Mouse (Mus musculus) megakaryocyte progenitor cell, adult 5-6 weeks (primary cell): ENCODE data around the gene Chrne. TPM values are rescaled to one million over a fixed set of nuclear protein-coding genes. Genes with fewer than 3 reads are reported as not detected.

Experiments
- ATAC-seq: replicated peaks from 2 replicates; pipeline ENCODE4 v1.8.0; 2016; ENCODE audit warnings: mild to moderate bottlenecking, moderate TSS enrichment, inconsistent platforms; ENCODE audit not compliant: poor library complexity
- total RNA-seq, 2 experiments: library from RNA; stranded (forward) in 1 of 2; stranded (reverse) in 1 of 2; fragments of 157-497, 149-512 nt in 1 of 2; fragments of 200-1000 nt in 1 of 2; gene quantifications; 2 replicates each; pipeline versions ENCODE4 v1.2.3 to v1.2.4; 2015 to 2017

Chrne gene
- not detected in 2 replicates for total RNA-seq (2015)
- 0.17 TPM in 1 of 2 replicates, not detected in the other for total RNA-seq (2017)

- no peak for ATAC-seq
Observed at GRCm38 (mm10) chr11:70619101-70619500, at the start of gene Chrne. TSS of gene Chrne (minus strand) at chr11:70619216.

DNA sequence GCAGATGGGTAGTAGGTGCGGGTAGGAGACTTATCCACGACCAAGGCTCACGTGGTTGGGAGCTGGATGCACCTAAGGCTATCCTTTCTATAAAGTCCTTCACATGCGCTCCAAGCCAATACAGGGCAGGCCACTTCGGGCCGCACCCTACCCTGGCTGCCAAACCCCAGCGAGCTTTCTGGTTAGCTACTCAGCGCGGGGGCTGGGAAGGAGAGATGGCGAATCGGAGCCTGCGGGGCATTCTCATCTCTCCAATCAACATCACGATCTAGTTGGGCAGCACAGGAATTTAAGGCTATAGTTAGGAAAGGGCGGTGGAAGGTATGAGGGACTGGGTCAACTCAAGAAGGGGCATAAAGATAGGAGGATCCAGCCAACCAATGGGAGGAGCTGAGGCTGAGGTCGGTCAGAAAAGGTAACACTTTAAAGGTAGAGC is 49.3 kb upstream of the Chrne start:
- ATAC-seq, result no peak

DNA sequence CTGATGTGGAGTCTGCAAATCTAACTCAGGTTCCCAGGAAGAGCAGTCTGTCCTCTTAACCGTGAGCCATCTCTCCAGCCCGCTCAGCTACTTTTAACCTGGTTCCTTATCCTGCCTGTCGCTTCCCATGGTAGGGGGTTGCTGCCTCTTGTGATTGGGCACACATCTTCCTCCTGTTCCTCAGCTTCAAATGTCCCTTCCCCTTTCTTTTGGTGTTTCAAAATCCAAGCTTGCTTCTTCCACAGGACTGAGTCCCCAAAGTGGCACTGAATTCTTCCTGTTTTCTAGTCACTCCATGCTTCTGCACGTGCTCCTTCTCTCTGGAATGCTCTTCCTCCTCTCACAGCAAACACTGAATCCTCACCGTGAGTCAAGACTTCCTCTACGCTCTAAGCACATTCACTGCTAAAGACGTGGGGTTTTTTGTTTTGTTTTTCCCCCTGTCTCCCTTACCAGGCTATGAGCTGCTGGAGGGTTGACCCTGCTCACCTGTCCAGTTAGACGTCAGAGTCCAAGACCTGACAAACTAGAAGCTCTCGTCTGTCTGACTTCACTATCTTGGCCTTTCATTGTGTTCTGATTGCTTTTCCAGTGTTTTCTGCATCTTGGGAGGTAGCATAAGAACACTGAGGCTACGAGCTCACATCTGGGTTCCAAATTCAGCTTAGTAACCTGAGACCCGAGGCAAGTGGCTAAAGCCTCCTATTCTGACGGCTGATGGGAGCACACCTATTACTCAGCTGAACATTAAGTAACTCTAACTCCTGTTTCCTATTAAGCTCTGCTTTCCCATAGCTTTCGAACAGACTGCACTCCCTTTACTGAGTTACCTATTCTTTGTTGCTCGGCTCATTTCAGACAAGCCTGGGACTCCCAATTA is 48.5 kb upstream of the Chrne start:
- no peak for ATAC-seq

DNA sequence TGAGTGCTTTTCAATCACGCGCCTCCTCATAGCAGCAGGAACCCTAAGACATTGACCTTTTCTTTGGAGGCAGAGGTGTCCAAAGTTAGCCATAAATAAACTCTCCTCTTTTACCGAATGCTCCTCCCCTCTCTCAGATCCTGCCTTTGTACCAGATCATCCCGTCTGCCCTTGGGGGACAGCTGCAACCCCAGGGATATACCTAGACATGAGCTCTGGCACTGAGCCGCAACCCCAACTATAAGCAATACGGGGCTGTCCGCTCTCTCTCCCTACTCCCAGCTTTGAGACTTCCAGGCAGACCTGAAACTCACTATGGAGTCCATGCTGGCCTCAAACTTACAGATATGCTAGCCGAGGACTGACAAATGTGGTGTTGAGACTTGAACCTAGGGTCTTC is 47.7 kb upstream of the Chrne start:
- no peak for ATAC-seq

DNA sequence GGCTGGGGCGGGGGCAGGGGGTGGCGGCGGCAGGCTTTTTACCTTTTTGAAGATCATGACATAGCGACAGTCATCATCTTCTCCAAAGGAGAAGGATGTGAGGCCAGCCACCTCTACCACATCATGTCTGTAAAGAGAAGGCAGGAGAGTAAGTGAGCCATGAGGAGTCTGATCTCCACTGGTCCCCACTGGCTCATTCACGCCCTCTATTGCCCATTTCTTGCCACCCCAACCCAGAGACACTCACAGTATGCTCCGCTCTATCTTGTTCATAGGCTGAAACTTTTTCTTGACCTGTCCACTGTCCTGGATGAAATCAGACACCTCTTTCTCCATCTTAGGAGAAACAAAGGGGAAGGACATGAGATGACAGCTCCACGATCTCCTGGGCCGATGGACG is 45.7 kb upstream of the Chrne start:
- no peak for ATAC-seq

DNA sequence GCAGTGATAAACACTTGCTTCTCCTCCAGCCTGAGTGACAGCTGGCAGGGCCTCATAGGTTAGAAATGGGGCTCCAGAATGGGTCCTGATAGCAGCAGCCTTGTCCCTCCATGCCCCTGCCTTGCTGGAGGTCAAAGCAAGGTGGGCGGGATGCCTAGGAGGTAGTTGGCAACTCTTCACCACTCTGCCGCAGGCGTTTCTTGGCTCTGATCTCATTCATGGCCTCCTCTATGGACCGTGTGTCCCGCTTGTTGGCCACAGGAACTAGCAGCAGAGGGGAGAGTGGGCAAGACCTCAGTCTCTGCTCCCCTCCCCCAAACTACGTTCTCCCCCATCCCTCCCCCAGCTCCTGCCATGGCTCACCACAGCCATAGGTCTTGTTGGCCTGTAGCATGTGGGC is 44.9 kb upstream of the Chrne start:
- ATAC-seq, result no peak

GRCm38 (mm10) chr11:70663101-70663500 is 44.1 kb upstream of the Chrne start:
- no peak for ATAC-seq

DNA sequence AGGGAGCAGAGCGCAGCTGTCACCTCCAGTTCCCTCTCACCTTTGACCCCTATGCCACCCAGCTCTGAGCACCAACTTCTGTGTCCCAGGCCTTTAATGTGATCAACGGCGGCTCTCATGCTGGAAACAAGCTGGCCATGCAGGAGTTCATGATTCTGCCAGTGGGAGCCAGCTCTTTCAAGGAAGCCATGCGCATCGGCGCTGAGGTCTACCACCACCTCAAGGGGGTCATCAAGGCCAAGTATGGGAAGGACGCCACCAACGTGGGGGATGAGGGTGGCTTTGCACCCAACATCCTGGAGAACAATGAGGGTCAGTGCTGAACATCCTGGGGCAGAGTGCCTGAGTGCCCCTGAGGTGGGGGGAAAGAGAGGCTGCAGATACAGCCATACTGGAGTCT is 41.6 kb upstream of the Chrne start:
- no peak for ATAC-seq

- no peak for ATAC-seq
Observed at GRCm38 (mm10) chr11:70658942-70659341, 39.9 kb upstream of the Chrne start.

- no peak for ATAC-seq
Observed at GRCm38 (mm10) chr11:70658521-70658920, 39.5 kb upstream of the Chrne start.

DNA sequence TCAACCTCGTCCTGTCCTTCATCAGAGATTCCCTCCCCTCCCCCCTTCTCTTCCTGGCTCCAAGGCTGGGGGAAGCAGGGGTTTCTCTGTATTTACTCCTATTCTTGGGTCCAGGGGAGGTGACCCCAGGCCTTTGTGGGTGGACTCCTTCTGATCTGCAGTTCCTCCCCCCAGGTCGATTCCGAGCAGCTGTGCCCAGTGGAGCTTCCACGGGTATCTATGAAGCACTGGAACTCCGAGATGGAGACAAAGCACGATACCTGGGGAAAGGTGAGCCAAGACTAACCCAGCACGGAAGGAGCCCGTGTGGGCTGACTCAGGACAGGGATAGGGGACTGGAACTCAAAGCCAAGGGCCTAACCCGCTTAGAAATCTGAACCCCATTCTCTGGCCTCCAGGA is 39.0 kb upstream of the Chrne start:
- ATAC-seq, result no peak

DNA sequence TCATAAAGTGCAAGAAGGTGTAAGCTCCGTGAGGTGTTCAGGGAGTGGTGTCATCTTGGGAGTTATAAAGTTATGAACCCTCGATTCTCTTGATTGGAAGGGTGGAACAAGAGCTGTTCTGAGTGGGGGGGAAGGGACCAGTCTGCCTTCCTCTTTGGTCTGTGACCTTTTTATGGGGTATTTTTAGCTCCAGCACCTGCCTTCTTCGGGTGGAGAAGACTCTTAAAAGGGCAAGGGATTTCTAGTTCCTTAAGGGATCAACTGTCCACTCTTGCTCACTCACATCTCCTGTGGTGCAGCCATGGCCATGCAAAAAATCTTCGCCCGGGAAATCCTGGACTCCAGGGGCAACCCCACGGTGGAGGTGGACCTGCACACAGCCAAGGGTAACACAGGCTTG is 38.6 kb upstream of the Chrne start:
- ATAC-seq, result no peak

DNA sequence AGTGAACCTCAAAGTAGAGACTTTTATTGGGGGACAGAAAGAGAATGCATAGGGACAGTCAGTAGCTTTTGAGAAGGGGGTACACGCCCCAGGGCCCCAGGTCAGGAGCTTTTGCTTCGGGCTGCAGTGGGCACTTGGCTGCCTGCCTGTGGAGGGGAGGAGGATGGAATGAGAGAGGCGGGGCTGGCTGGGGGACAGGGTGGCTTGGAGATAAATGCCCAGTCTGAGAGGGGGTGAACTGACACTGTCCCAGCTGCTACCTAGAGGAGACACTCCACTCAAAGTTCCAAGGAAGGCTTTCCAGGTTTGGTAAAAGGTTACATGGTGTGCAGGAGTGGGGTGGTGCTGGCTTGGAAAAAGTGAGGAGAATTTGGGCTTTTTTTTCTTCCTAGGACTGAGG is 37.9 kb upstream of the Chrne start, which contains the start of gene Eno3:
Gene Eno3 (plus strand): TSS at position 239 of the 400 bp plus-strand sequence.
- no peak for ATAC-seq

GRCm38 (mm10) chr11:70656456-70656927 is 37.5 kb upstream of the Chrne start:
- no peak for ATAC-seq

GRCm38 (mm10) chr11:70655571-70656455 is 36.8 kb upstream of the Chrne start:
- 0 out of 2 replicates have a peak, but pooled peaks have one; percentile 6 for ATAC-seq

DNA sequence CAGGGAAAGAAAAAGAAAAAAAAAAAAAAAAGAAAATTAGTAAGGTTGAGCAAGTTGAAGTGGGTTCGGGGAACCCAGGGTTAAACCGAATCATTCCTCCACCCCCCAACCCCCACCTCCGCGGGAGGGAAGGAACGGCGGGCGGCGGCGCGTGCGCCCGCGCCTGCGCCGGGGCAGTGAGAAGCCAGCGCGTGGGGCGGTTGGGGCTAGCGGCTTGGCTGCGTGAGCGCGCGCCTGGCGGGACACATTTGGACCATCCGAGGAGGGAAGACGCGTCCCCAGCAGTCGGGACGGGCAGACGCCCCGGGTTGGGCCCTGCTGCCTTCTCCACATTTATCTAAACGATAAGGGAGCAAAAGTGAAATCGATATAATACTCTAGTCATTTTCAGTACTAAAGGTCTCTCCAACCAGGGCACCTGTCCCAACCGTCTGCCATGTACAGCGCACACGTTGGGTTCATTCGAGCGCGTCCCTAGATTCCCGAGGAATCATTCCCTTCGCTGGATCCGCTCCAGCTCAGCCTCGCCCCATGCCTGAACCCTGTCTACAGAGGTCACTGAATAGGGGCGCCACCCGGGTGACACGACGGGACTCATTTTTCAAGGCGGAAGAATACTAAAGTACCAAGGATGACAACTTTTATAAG is 36.0 kb upstream of the Chrne start:
- peak; percentile 38 for ATAC-seq

DNA sequence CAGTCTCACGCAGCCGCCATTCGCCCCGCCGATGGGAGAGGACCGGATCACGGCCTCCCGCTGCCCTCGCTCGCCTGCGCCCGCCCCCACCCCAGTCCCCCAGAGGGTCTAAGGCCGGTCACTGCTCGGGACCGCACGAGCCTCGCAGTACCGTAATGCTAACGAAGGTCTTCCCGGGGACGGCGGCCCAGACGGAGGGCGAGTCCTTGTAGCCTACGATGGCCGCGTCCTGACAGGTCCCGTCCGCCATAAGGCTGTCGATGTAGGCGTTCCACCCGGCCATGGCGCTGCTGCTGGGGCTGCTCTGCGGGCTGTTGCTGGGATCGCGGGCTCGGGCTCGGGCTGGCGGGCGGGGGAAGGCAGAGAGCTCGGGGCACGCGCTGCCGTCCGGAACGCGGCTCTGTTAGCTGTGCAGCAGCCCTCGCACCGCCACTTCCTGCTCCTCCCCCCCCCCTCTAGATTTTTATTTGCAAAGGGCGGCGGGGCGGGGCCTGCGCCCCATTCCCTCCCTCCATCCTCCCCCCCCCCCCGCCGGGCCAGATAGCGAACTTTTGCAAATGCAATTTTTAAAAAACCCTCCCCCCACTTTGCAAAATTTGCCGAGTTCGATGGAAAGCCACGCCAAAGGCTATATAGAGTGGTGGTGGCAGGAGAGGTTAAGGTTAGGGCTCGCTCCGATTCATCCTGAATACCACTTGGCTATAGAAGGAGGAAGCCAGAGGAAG is 35.3 kb upstream of the Chrne start, which contains the start of gene Pfn1:
Gene Pfn1 (minus strand): TSS at position 447 of the 725 bp plus-strand sequence.
- peak; percentile 49 for ATAC-seq

DNA sequence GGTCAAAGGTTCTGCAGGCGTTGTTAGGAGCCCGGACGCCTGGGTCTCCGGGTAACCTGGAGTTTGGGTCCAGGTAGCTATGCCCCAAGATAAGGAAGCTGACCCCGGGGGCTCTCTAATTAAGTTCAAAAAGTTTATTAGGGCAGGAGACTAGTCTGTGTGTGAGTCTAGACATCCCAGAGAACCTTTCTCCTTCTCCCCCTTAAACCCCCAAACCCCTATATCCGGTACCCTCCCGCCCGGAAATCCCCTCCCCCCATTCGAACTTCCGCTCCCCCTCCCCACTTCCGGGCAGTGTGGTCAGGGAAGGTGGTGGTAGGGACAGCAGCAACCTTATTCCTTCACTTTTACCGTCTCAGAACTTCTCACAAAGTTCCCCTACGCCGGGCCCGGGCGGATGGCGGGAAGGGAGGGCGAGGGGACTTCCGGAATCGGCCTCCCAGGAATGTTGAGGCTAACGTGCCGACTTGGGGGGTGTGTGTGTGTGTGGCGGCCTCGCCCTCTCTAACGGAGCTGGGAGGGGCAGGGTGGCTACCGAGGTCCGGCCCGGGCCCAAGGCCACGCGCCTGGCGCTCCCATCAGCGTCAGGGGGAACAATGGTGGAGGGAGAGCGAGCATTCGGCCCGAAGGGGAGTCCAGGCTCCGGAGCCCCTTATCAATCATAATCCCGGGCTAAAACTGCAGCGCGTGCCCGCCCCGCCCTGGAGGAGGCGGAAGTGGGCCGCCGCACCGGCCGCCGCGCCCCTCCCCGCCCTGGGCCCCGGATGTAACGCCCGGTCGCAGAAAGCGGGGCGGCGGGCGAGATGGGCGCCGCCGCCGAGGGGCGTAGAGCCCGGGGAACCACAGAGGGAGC is 34.6 kb upstream of the Chrne start:
- ATAC-seq, result peak; percentile 11

- ATAC-seq, result no peak
Observed at GRCm38 (mm10) chr11:70652884-70653344, 33.9 kb upstream of the Chrne start.
